In the genomic region with DNA sequence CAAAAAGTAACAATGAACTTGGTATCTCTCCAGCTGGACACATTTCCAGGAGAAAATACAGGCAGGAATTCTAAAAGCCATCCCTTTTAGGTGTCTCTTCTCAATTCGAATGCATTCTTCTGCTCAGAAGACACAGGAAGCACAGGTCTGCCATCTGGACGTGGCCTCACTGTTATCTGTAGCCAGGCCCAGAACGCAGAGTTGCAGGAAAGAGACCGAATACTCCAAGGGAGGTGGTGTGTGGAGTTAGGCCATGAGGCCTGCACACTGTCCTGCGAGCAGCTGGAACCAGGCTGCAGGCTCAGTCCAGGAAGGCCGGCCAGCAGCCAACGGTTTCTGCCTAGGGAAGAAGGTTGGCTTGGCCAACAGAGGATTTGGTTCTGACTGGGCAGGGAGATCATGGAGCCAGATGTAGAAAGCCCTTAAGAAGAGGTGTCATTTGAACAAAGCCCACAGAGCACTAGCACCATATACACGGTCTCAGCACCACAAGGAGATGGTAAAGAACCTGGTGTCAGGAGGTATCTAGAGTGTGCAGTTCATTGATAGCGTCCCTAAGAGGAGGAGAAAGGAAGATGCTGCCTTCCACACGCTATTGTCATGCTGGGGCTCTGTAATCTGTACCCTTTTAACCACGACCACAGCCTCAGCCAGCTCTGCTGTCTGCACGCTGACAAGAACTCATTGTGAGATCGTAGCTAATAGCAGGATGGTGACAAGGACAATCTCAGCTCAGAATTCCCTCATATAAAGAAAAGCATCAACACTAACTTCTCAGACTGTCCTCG, we compare ENCODE assay signal across 11 mouse cellular contexts. TPM values are rescaled to one million over a fixed set of nuclear protein-coding genes. Genes with fewer than 3 reads are reported as not detected.
DNase-seq lines count a peak whose midpoint lies in the region; ATAC-seq and TF ChIP-seq lines count a peak whose summit lies in the region.
"Had no signal": no experiment of that assay in that cellular context is flagged by ENCODE, and none has a peak within 500 bp of the region (broad histone marks: within the 10 kb centered on the region; RNA-seq: fewer than 3 reads in every experiment).

No protein-coding gene starts in this region.

- H3K27me3 ChIP-seq in heart, embryonic 16.5 days (ENCODE audit: control insufficient read depth, insufficient read depth, low read length), result no peaks in the 10 kb centered on the region
- H3K27me3 ChIP-seq: Patski had no signal

- 59% methylated on average over 14 of the region's 14 CpGs for WGBS in heart, embryonic 16.5 days

- H3K9me3 ChIP-seq in heart, embryonic 16.5 days (replicated peaks; ENCODE audit: control insufficient read depth, low read length), result no peaks in the 10 kb centered on the region

- H3K4me2 ChIP-seq in heart, embryonic 16.5 days (ENCODE audit: low read depth, low read length), result no peak overlapping the region

- no peak overlapping the region for H3K4me3 ChIP-seq in layer of hippocampus, adult 2 months
- H3K4me3 ChIP-seq in heart, embryonic 16.5 days (ENCODE audit: low read length), result no peak overlapping the region

- no peak overlapping the region for H3K9ac ChIP-seq in heart, embryonic 16.5 days (ENCODE audit: low read length)

- H3K27ac ChIP-seq in layer of hippocampus, adult 2 months, result peak overlapping the region; percentile 43; the same call in 1 of the 2 replicates
- H3K27ac ChIP-seq in heart, embryonic 16.5 days (ENCODE audit: low read length), result peak overlapping the region; percentile 18; the same call in 1 of the 2 replicates

- no peak for DNase-seq in layer of hippocampus, adult 2 months (ENCODE audit: low spot score in 2 of 2)
- no peak for DNase-seq in layer of hippocampus, adult 9-11 months
- peak; percentile 66 for DNase-seq in gastrocnemius, postnatal 10 days
- DNase-seq in frontal cortex, postnatal 14 days (ENCODE audit: low spot score in 2 of 2), result no peak
- no peak for DNase-seq in layer of hippocampus, postnatal 25 days (ENCODE audit: extremely low spot score in 1 of 2, low spot score in 1 of 2)
- DNase-seq in left cerebral cortex, adult 8-10 months (ENCODE audit: low spot score in 2 of 2), result no peak
- DNase-seq: adrenal gland, adult 8-10 months had no signal

- ATAC-seq in heart, embryonic 16.5 days (replicated peaks; ENCODE audit: extremely low read depth, insufficient read depth, low FRiP score), result no peak
- peak; percentile 50 for ATAC-seq in megakaryocyte progenitor cell, adult 5-6 weeks (replicated peaks; ENCODE audit: poor library complexity)
- ATAC-seq: midbrain, embryonic 16.5 days; Patski had no signal

- no peak for TF ChIP-seq CTCF in layer of hippocampus, adult 2 months (conservative IDR thresholded peaks at IDR 0.05)

- peaks cover 10% of the 10 kb centered on the region for H3K36me3 ChIP-seq in heart, embryonic 16.5 days (ENCODE audit: control insufficient read depth, insufficient read depth)

- H3K4me1 ChIP-seq in heart, embryonic 16.5 days (ENCODE audit: control insufficient read depth, insufficient read depth, low read length), result peaks cover 33% of the 10 kb centered on the region

RNA-seq across cellular contexts. Expression of a gene that starts 41.8 kb away (rescaled TPM):
- 10 to 100 TPM; 30.6 to 38.5 TPM for total RNA-seq in layer of hippocampus, adult 2 months (2021)
- 10 to 100 TPM; 34.6 to 46.9 TPM for total RNA-seq in gastrocnemius, postnatal 10 days (2021)
- 95.3 and 104 TPM in 2 replicates for polyA plus RNA-seq in heart, embryonic 16.5 days (2015; fragmentation: Nextera tagmentation; extraction: Ambion mirVana)
- total RNA-seq in megakaryocyte progenitor cell, adult 5-6 weeks (2015), result 2.3 and 4.1 TPM in 2 replicates
- 0.33 and 0.84 TPM in 2 replicates for total RNA-seq in megakaryocyte progenitor cell, adult 5-6 weeks (2017)
- 10 to 100 TPM; 47.8 to 51.6 TPM for total RNA-seq in layer of hippocampus, postnatal 25 days (2021)
- 10 to 100 TPM; 25.9 to 34.9 (median 28.8) TPM for total RNA-seq in left cerebral cortex, adult 8-10 months (2022)

Comparison
In these comparisons a context has a peak if more than half of its experiments do, and no peak if none do; other contexts are left out.
1. RNA of a gene that starts 41.8 kb away (total RNA-seq): 47.8 to 51.6 TPM in layer of hippocampus, postnatal 25 days, 34.6 to 46.9 TPM in gastrocnemius, postnatal 10 days, 30.6 to 38.5 TPM in layer of hippocampus, adult 2 months and 25.9 to 34.9 TPM in left cerebral cortex, adult 8-10 months; 0.33 to 4.1 TPM in megakaryocyte progenitor cell, adult 5-6 weeks; every median in the first group is over 4 times any median in the second.